ENCODE assay signal across 8 mouse cellular contexts in genomic region chr6:108536546-108537317, GRCm38 (mm10).
DNase-seq lines count a peak whose midpoint lies in the region; TF ChIP-seq lines count a peak whose summit lies in the region.

No protein-coding gene starts in this region.

- no peak for TF ChIP-seq POLR2A in bone marrow macrophage, adult 2 months (IDR thresholded peaks at IDR 0.05; ENCODE audit: borderline replicate concordance, low read depth, low read length)
- no peak for TF ChIP-seq POLR2A in myocyte (IDR thresholded peaks at IDR 0.05; ENCODE audit: insufficient read length, low read depth)

- no peaks in the 10 kb centered on the region for H3K36me3 ChIP-seq in myocyte (ENCODE audit: control insufficient read depth, insufficient read depth)

- no peaks in the 10 kb centered on the region for H3K79me2 ChIP-seq in myocyte (ENCODE audit: control insufficient read depth, insufficient read depth)

- H3K4me3 ChIP-seq in gastrocnemius, adult 2 months: no peak overlapping the region
- H3K4me3 ChIP-seq in bone marrow macrophage, adult 2 months (ENCODE audit: insufficient read depth, low read length): peak overlapping the region; percentile 6; the same call in 1 of the 2 replicates
- no peak overlapping the region for H3K4me3 ChIP-seq in myocyte

- peak overlapping the region; percentile 37 for H3K4me2 ChIP-seq in myocyte (ENCODE audit: low read depth)

- no peaks in the 10 kb centered on the region for H3K27me3 ChIP-seq in myocyte (ENCODE audit: control insufficient read depth, insufficient read depth, insufficient read length)

- TF ChIP-seq CTCF in gastrocnemius, adult 2 months (IDR thresholded peaks at IDR 0.05): no peak
- no peak for TF ChIP-seq CTCF in bone marrow macrophage, adult 2 months (IDR thresholded peaks at IDR 0.05; ENCODE audit: low read depth, low read length)

- intact Hi-C loops in gastrocnemius, adult 2 months (cut with DNase I): no loop called here

- no peak for DNase-seq in gastrocnemius, adult 2 months
- DNase-seq in gastrocnemius, postnatal 4 days (ENCODE audit: low spot score in 2 of 2): no peak
- peak; percentile 38 to 45 for DNase-seq in layer of hippocampus, postnatal 10 days (ENCODE audit: low spot score in 2 of 2)
- no peak for DNase-seq in ovary, postnatal 14 days (ENCODE audit: low spot score)
- no peak for DNase-seq in neural tube, embryonic 10.5 days (ENCODE audit: extremely low spot score, low spot score)
- DNase-seq in adrenal gland, postnatal 14 days: no peak

- H3K27ac ChIP-seq in gastrocnemius, adult 2 months: peak overlapping the region; percentile 5; the same call in 1 of the 2 replicates
- H3K27ac ChIP-seq in bone marrow macrophage, adult 2 months (ENCODE audit: insufficient read depth, low read depth, low read length): no peak overlapping the region

- H3K4me1 ChIP-seq in bone marrow macrophage, adult 2 months (ENCODE audit: control insufficient read depth, insufficient read depth, low read length): peaks cover 45% of the 10 kb centered on the region

- H3ac ChIP-seq in myocyte (ENCODE audit: control insufficient read depth, insufficient read length): no peak overlapping the region

TF ChIP-seq in myocyte, 11 proteins besides CTCF, POLR2A, EP300 and RAD21:
- TF ChIP-seq CEBPB (IDR thresholded peaks at IDR 0.05; ENCODE audit: insufficient read depth, poor library complexity, severe bottlenecking): 0 out of 2 replicates have a peak, but pooled peaks have one; percentile 37
- no peak for TF ChIP-seq E2F4 (IDR thresholded peaks at IDR 0.05; ENCODE audit: insufficient read depth)
- peak; percentile 31 for TF ChIP-seq TCF3 (IDR thresholded peaks at IDR 0.05; ENCODE audit: insufficient read length, low read depth)
- TF ChIP-seq MYOG (IDR thresholded peaks at IDR 0.05; ENCODE audit: control insufficient read depth in 1 of 3, insufficient read depth in 1 of 3, insufficient read length in 2 of 3, low read depth in 2 of 3): peak in 2 of 3 experiments; percentile 16 to 72
- peak; percentile 54 for TF ChIP-seq USF1 (IDR thresholded peaks at IDR 0.05; ENCODE audit: low read depth)
- peak in 2 of 3 experiments; percentile 64 to 82 for TF ChIP-seq MYOD1 (IDR thresholded peaks at IDR 0.05; ENCODE audit: control insufficient read depth in 1 of 3, insufficient read length in 2 of 3, low read depth in 2 of 3)

Comparison
In these comparisons a context has a peak if more than half of its experiments do, and no peak if none do; other contexts are left out.
1. DNase-seq: peak in layer of hippocampus, postnatal 10 days (2 of 2); none in gastrocnemius, adult 2 months (single experiment), gastrocnemius, postnatal 4 days (0 of 2), ovary, postnatal 14 days (single experiment), neural tube, embryonic 10.5 days (single experiment) and adrenal gland, postnatal 14 days (single experiment).